Mouse (Mus musculus) small intestine, adult 2 months (tissue): Measurements from ENCODE around the gene Glra4.

Experiments
- CTCF ChIP-seq: fragments of 200-500 bp; IDR thresholded peaks from 2 replicates; pipeline ENCODE4 v1.5.1; 2012; ENCODE audit warnings: low read depth, mild to moderate bottlenecking, control low read depth, inconsistent platforms, low read length, moderate library complexity, mixed read lengths; ENCODE audit not compliant: insufficient replicate concordance, insufficient read length; ENCODE audit errors: extremely low read depth
- POLR2A ChIP-seq: fragments of 200-500 bp; IDR thresholded peaks from 2 replicates; pipeline ENCODE4 v1.6.1; 2012; ENCODE audit warnings: low read depth, mild to moderate bottlenecking, control low read depth, inconsistent platforms, low read length, moderate library complexity

- TF ChIP-seq POLR2A (peak; percentile 74), CTCF (no peak)
These were observed 38.9 kb downstream of the Glra4 start for GRCm38 (mm10) chrX:136740791-136741650.
